Mouse (Mus musculus) ES-Bruce4 (cell line): ENCODE measurements around the gene Stk11ip.

Experiments
- CTCF ChIP-seq: IDR thresholded peaks from one replicate; pipeline ENCODE4 v1.8.1; 2011; ENCODE audit warnings: low read depth, low read length
- EP300 ChIP-seq: IDR thresholded peaks from 2 replicates; pipeline ENCODE4 v1.6.1; 2011; ENCODE audit warnings: low read depth, low read length; ENCODE audit not compliant: insufficient read depth
- POLR2A ChIP-seq: IDR thresholded peaks from one replicate; pipeline ENCODE4 v1.8.1; 2011; ENCODE audit warnings: low read length; ENCODE audit not compliant: insufficient read depth

- TF ChIP-seq CTCF (no peak), POLR2A (no peak), EP300 (no peak)
Measured at GRCm38 (mm10) chr1:75516703-75517380, 4.5 kb upstream of the Stk11ip start.
